Mouse (Mus musculus) stomach, postnatal 0 days (tissue): ENCODE data around the gene Fam189a2. TPM values are rescaled to one million over a fixed set of nuclear protein-coding genes. Genes with fewer than 3 reads are reported as not detected.

Experiments used
- ATAC-seq: fragments of 200-750 bp; cut with Nextera tagmentation; 2 replicates; pipeline ENCODE4 v1.8.0; 2017; ENCODE audit not compliant: low FRiP score, low TSS enrichment
- DNase-seq: peaks from one replicate; pipeline ENCODE4 v3.0.0-alpha.2; 2016; ENCODE audit warnings: low spot score
- H3K27ac ChIP-seq: fragments of 300-500 bp; sonication (generic); replicated peaks from 2 replicates; pipeline ENCODE4 v1.5.1; 2014; ENCODE audit warnings: mild to moderate bottlenecking, control low read depth
- H3K27me3 ChIP-seq: fragments of 300-500 bp; sonication (generic); 2 replicates; pipeline ENCODE4 v1.6.1; 2014; ENCODE audit warnings: low read length; ENCODE audit not compliant: control insufficient read depth, insufficient read depth
- H3K36me3 ChIP-seq: fragments of 300-500 bp; sonication (generic); 2 replicates; pipeline ENCODE4 v1.6.1; 2014; ENCODE audit warnings: low read length, mixed read lengths; ENCODE audit not compliant: control insufficient read depth, insufficient read depth
- H3K4me1 ChIP-seq: fragments of 300-500 bp; sonication (generic); replicated peaks from 2 replicates; pipeline ENCODE4 v1.6.1; 2014; ENCODE audit warnings: antibody characterized with exemption; ENCODE audit not compliant: control insufficient read depth, insufficient read depth
- H3K4me2 ChIP-seq: fragments of 300-500 bp; sonication (generic); replicated peaks from 2 replicates; pipeline ENCODE4 v1.6.1; 2014; ENCODE audit warnings: low read depth, mild to moderate bottlenecking, control low read depth, moderate library complexity
- H3K4me3 ChIP-seq: fragments of 300-500 bp; sonication (generic); 2 replicates; pipeline ENCODE4 v1.5.1; 2014; ENCODE audit warnings: low read depth, low read length, control low read depth
- H3K9ac ChIP-seq: fragments of 300-500 bp; sonication (generic); 2 replicates; pipeline ENCODE4 v1.6.1; 2014; ENCODE audit warnings: mild to moderate bottlenecking, low read length, control low read depth, mixed read lengths
- H3K9me3 ChIP-seq: fragments of 300-500 bp; sonication (generic); 2 replicates; pipeline ENCODE4 v1.6.1; 2016; ENCODE audit warnings: low read length; ENCODE audit not compliant: control insufficient read depth
- CTCF ChIP-seq: IDR thresholded peaks from 2 replicates; pipeline ENCODE4 v1.5.1; 2016; ENCODE audit warnings: antibody characterized with exemption, low read depth, mild to moderate bottlenecking, moderate library complexity
- EP300 ChIP-seq: optimal IDR thresholded peaks from 2 replicates; pipeline ENCODE3; 2016; ENCODE audit warnings: antibody characterized with exemption
- WGBS: fragments of 180-500 bp; shearing (Covaris S2); extraction: QIAGEN DNeasy Blood & Tissue Kit; methylation state at CpG from one replicate; pipeline ENCODE4 v1.1.7; 2014; 5-methylcytosine and 5-hydroxymethylcytosine counted together
- polyA plus RNA-seq: library from polyadenylated mRNA; unstranded; fragments of >200 nt; fragmentation: Nextera tagmentation; extraction: Ambion mirVana; gene quantifications from 2 replicates; pipeline ENCODE4 v1.2.1, GENCODE M21; 2015

The Fam189a2 gene
- polyA plus RNA-seq, 1 experiment from 2014 or later, result 0.75 TPM

DNA sequence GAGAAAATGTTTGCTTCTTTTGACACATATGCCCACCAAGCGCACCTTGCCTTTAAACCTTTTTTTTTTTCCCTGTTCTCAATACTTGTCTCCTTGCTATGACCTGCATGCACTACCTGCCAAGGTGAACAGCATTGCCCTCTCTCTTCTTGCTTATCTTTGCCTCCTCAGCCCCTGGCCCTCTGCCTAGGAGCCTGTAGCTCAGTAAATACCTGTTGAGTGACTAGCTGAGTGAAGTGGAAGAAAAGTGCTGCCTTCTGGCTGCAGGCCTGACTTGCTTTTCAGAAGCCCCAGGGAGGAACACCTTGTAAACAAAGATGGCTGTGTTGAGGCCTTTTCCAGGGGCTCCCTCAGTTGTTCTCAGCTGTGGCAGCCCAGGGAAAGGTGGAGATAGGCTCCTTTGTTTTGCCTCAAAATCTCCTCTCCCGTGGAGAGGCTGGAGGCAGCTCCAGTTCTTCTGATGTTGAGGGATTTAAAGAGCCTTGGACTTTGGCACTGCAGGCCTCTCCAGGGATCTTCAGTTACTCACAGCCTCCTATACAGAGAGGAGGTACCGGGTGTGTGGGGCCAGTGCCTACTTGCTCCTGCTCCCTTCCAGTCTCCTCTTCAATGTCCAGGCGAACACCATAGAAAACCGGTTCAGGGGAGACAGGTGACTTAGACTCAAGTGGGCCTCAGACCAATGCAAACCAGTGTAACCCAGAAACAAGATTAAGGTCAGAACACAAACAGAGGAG is 62.5 kb downstream of the Fam189a2 start:
- Histone ChIP-seq H3K27ac (no peak overlapping the region), H3K36me3 (no peaks in the 10 kb centered on the region), H3K9me3 (no peaks in the 10 kb centered on the region), H3K4me1 (peaks cover 2% of the 10 kb centered on the region), H3K4me3 (no peak overlapping the region), H3K27me3 (no peaks in the 10 kb centered on the region), H3K9ac (no peak overlapping the region), H3K4me2 (no peak overlapping the region)
- WGBS, result 59% methylated on average over 5 of the region's 5 CpGs
- DNase-seq, result peak; percentile 46
- TF ChIP-seq CTCF, result no peak
- peak; percentile 34; the same call in 1 of the 2 replicates for ATAC-seq

DNA sequence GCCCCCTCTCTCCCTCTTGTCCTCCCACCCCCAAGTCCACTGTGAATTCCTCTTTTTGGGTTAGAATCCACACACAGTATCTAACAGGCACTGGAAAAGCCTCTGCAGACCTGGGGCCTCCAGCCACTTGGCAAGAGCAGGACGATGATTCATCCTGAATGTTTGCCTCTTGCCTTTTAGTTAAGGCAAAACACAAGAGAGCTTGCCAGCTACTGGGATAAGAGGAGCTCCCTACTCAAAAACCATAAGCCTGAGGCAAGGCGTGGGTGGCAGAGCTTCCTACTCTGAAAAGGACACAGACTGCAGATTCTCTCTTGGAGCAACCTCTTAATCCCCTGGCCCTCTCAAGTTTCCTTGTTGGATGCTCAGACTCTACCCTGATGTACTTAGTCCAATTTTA is 63.7 kb downstream of the Fam189a2 start:
- Histone ChIP-seq H3K9ac (no peak overlapping the region), H3K4me2 (no peak overlapping the region), H3K9me3 (no peaks in the 10 kb centered on the region), H3K4me1 (0 out of 2 replicates have a peak, but pooled peaks cover 2% of the 10 kb centered on the region), H3K36me3 (no peaks in the 10 kb centered on the region), H3K4me3 (no peak overlapping the region), H3K27me3 (no peaks in the 10 kb centered on the region), H3K27ac (peak overlapping the region; percentile 50; the same call in 1 of the 2 replicates)
- peak; percentile 73 for ATAC-seq
- TF ChIP-seq EP300 (no peak), CTCF (no peak)
- WGBS, result 9% methylated on average over 2 of the region's 2 CpGs
- DNase-seq, result peak; percentile 56

DNA sequence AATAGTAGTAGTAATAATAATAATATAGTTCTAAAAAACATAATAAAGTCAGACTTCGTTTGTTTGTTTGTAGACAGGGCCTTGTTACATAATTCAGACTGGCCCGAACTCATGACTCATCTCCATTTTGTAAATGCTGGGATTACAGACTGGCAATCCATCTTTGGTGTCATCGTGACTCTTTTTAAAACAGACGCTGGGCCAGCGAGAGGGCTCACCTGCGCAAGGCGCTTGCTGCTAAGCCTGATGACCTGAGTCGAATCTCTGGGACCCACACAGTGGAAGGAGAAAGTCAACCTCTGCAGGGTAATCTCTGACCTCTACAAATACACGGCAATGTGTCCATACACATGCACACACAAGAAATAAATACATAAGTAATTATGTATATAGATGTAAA is 64.4 kb downstream of the Fam189a2 start:
- TF ChIP-seq CTCF (no peak), EP300 (no peak)

DNA sequence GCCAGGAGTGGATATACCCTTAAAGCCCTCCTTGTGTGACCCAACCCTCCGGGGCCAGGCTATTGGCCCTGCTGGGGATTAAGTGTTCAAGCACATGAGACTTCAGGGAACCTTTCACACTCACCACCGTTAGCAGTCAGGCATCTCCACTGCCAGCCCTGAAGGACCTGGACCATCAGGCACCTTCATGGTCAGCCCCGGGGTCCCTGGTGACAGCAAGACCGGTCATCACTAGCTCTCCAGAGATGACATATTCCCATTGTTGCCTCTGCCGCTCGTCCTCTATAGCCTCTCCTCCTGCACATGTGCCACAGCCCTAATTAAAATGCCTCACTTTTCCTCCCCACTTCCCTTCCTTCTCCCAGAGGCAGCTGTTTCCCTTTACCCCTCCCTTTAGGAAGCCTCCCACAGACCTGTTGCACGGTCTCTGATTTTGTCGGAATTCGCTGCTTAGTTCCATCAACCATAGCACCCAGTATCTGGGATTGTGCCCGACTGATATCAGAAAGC is 66.4 kb downstream of the Fam189a2 start:
- no peak overlapping the region for H3K9ac ChIP-seq
- H3K4me1 ChIP-seq, result 0 out of 2 replicates have a peak, but pooled peaks cover 2% of the 10 kb centered on the region
- no peaks in the 10 kb centered on the region for H3K27me3 ChIP-seq
- no peaks in the 10 kb centered on the region for H3K9me3 ChIP-seq
- DNase-seq, result no peak
- WGBS, result 77% methylated on average over 10 of the region's 10 CpGs
- no peak for TF ChIP-seq CTCF
- no peak for TF ChIP-seq EP300
- H3K36me3 ChIP-seq, result no peaks in the 10 kb centered on the region
- no peak overlapping the region for H3K4me2 ChIP-seq
- H3K4me3 ChIP-seq, result no peak overlapping the region
- H3K27ac ChIP-seq, result no peak overlapping the region
- no peak for ATAC-seq

More for the DNA sequence above, 64.4 kb downstream of the Fam189a2 start:
- Histone ChIP-seq H3K27me3 (no peaks in the 10 kb centered on the region), H3K9me3 (no peaks in the 10 kb centered on the region), H3K4me2 (no peak overlapping the region), H3K9ac (no peak overlapping the region), H3K27ac (no peak overlapping the region), H3K36me3 (no peaks in the 10 kb centered on the region), H3K4me1 (0 out of 2 replicates have a peak, but pooled peaks cover 2% of the 10 kb centered on the region), H3K4me3 (no peak overlapping the region)
- WGBS, result 69% methylated on average over 9 of the region's 9 CpGs
- no peak for DNase-seq
- no peak for ATAC-seq

DNA sequence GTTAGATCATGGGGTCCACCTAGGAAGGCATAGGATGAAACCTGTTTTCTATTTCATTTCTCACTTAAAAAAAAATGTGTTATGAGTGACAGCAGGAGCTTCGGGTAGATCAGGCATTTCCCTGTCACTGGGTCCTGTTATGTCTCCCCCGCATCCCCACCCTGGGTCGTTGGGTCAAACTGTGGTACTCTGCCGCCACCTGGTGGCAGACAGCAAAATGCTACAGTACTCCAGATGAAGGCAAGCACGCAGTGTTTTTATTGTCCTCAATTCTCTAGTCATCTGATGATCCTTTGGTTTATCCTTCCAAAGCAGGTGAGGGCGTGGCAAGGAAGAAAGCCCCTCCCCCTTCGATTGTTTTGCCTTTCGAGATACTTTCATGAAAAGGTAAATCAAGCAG is 69.3 kb downstream of the Fam189a2 start:
- Histone ChIP-seq H3K9me3 (no peaks in the 10 kb centered on the region), H3K9ac (no peak overlapping the region), H3K4me1 (no peaks in the 10 kb centered on the region), H3K27me3 (no peaks in the 10 kb centered on the region), H3K4me2 (no peak overlapping the region), H3K36me3 (no peaks in the 10 kb centered on the region), H3K27ac (no peak overlapping the region), H3K4me3 (no peak overlapping the region)
- peak; percentile 64 for DNase-seq
- TF ChIP-seq EP300, result no peak
- peak; percentile 97 for TF ChIP-seq CTCF
- no peak for ATAC-seq
- 3% methylated on average over 8 of the region's 8 CpGs for WGBS

DNA sequence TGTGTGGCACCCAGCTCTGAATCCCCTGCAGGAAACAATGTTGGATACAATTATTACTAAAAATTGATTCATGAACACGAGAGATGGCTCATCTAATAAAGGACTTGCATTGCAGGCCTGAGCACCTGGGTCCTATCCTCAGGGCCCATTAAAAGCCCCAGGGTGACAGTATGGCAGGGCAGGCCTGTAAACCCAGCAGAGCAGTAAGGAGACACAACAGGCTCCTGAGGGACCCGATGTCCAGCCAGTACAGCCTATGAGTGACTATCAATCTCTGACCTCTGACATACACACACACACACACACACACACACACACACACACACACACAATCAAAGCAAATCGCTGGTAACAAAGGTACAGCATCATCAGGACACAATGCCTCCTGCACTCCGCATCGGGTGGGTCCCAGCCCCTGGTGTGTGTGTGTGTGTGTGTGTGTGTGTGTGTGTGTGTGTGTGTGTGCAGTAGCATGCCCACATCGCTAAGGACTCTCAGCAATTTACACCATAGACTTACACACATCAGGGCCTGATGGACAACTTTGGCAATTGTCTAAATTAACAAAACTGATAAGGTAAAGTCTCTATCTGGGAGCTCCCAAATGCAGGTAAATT is 69.9 kb downstream of the Fam189a2 start:
- Histone ChIP-seq H3K9ac (no peak overlapping the region), H3K27me3 (no peaks in the 10 kb centered on the region), H3K4me3 (no peak overlapping the region), H3K36me3 (no peaks in the 10 kb centered on the region), H3K27ac (no peak overlapping the region), H3K4me1 (no peaks in the 10 kb centered on the region), H3K9me3 (no peaks in the 10 kb centered on the region), H3K4me2 (no peak overlapping the region)
- WGBS, result 78% methylated on average over 6 of the region's 6 CpGs
- TF ChIP-seq EP300 (no peak), CTCF (no peak)
- no peak for DNase-seq
- ATAC-seq, result no peak
